Mouse (Mus musculus): ENCODE data around the gene Kcmf1.

GRCm38 (mm10) chr6:72797763-72798162, 102.0 kb downstream of the Kcmf1 start:
- TF ChIP-seq POLR2A (IDR thresholded peaks at IDR 0.05; ENCODE audit: control insufficient read depth, low read depth, low read length) (no peak), CTCF (IDR thresholded peaks at IDR 0.05; ENCODE audit: control insufficient read depth, insufficient read depth, insufficient replicate concordance, low read depth, low read length) (no peak)

Data from testis, adult 2 months (tissue).